Mouse (Mus musculus) adrenal gland, postnatal 36 days (tissue): Measurements from ENCODE around the gene Xrn1. TPM values are rescaled to one million over a fixed set of nuclear protein-coding genes. Genes with fewer than 3 reads are reported as not detected.
"Not testable (repeated sequence)": the region's sequence is repeated elsewhere in the genome, so short reads cannot be mapped to it uniquely, and the experiment has no call there.

Experiments
- DNase-seq, 2 experiments: peaks; one replicate each; pipeline ENCODE4 v3.0.0; 2021; ENCODE audit warnings: mixed read lengths in 1 of 2
- total RNA-seq, 2 experiments: library from RNA; stranded (reverse); gene quantifications; 2 replicates each; pipeline ENCODE4 v1.2.3; 2021

The Xrn1 gene
- total RNA-seq, 2 experiments from 2014 or later = 22.8 to 24.0 TPM

GRCm38 (mm10) chr9:96051501-96051900 lies 96.9 kb downstream of the Xrn1 start:
- no peak for DNase-seq

DNA sequence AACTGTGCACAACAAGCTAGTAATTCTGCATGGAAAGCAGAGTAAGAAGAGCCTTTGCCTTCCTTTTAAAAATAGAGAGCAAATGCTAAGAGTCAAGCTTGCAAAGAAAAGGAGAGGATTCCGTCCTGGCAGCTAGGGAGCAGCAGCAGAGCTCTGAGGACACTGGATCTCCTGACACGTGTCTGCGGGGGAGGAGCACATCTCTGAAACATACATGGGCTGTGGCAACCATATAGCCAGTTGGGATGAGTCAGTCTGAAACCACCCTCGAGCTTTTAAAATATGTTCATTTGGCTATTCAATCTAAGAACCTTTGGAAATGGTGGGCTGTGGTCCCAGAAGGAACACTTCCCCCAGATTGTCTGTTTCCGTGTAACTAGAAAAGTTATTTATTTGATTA lies 100.3 kb downstream of the Xrn1 start:
- DNase-seq = no peak

DNA sequence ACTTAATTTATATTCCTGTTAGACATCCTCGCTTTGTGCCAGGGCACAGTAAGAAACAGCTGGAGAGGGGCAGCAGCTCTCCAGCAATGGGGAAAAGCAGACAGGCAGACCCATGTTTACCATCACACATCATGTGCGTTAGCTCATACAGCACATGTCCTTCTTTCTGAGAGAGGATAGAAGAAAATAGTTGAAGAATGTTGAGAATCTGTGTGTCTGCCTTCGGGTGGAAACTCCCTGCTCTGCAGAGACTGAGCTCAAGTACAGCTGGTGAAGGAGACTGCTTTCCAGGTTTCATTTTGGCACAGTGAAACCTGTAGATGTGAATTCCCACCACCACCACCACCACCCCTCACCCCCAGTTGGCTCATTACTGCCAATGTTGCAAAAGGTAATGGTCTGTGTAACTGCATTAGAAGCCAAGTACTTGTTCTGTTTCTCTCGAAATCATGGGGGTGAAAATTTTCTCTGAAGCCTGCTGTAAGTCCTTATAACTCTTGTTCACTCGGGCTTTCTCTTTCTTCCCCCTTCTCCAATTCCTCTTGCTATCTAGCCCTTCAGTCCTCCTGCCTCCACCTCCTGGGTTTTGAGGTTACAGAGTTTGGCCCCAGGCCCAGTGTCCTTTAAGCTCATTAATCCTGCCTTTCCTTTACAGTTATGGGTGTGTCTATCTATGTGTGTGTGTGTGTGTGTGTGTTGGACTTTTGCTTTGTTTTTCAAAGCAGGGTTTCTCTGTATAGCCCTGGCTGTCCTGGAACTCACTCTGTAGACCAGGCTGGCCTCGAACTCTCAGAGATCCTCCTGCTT lies 102.1 kb downstream of the Xrn1 start:
- peak in 1 of 2 experiments; percentile 5 for DNase-seq

GRCm38 (mm10) chr9:96063083-96063802 lies 108.7 kb downstream of the Xrn1 start:
- no peak for DNase-seq

DNA sequence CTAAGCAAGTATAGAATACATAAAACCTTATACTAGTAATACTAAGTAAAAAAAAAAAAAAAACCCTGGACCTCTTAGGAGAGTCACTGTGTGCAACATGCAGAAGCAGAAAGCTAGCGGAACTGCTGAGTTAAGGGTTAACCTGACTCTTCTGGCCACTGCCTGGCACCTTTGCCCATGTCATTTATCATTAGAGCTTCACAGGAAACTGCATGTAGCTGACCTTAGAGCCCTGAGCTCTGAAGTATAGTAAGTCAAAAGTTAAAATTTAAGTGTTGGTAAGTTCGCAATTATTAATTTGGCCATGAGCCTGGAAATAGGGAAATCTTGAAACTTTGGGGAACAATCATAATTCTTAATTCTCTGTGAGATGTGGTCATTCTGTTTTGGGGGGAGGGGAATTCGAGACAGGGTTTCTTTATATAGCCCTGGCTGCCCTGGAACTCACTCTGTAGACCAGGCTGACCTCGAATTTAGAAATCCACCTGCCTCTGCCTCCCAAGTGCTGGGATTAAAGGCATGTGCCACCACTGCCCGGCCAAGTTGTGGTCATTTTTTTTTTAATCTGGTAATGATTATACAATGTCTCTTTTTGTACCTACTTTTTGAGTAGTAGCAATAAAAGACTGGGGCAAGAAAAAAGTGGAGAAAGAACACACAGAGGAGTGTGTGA lies 109.4 kb downstream of the Xrn1 start:
- no peak for DNase-seq

GRCm38 (mm10) chr9:96067507-96067906 lies 112.9 kb downstream of the Xrn1 start:
- no peak for DNase-seq

DNA sequence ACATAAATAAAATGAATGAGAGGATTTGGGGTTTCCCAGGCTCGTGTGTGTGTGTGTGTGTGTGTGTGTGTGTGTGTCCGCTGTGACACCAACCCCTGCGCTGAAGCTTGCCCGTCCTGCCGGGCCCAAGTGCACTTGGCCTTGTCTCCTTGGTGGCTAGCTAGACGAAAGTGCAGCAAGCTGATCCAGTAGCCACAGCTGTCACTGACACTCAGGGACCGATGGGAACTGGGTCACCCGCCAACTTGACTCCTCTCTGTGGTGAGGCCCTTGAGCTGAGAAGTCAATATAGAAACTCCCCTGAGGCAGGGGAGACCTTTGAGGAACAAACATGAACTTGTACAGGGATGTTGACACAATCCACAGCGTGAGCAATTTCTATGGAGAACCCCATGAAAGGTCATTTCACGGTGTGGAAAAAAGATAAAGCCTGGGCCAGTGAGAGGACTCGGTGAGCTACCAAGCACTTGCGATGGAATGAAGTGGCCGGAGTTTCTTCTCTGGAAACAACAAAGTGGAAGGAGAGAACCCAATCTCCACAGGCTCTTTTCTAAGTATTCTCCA lies 124.3 kb downstream of the Xrn1 start:
- DNase-seq = no peak

- no peak for DNase-seq
These were observed 130.7 kb downstream of the Xrn1 start for GRCm38 (mm10) chr9:96085293-96085692.

GRCm38 (mm10) chr9:96087671-96088070 lies 133.1 kb downstream of the Xrn1 start:
- DNase-seq = no peak

DNA sequence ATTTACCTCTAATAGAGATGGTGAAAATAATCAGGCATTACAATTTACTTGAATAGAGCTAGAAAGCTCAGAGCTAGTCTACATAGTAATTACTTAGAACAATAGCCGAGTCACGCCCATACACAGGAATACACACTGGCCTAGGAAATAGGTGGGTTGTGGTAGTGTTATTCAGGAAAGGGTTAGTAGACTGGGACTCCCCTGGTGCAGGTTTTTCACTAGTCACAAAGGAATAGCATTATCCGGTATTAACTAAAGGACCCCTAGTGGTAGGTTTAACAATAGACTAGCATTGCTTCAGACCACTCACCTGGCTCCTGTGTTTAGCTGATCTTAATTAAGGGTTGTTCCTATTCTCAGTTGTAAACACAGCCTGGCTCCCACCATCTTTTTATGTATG lies 133.9 kb downstream of the Xrn1 start:
- not testable (repeated sequence) for DNase-seq

DNA sequence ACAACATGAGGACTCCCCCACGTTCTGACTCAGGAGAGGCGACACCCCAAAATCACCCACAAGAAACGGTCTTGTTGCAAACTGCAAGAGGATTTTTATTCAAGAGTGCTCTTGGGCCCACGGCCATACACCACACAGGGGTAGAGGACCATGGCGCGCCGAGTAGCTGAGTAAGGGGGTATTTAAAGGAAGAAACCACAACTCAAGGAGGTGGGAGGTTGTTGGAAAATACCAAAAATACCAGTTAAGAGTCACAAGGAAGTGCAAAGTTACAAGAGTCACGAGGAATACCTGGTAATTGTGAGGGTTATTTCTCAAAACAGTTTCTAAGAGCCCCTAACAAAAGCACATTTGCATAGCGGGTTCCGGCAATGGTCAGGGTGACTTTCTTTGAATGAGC lies 138.1 kb downstream of the Xrn1 start:
- not testable (repeated sequence) for DNase-seq

- DNase-seq = no peak
These were observed 138.7 kb downstream of the Xrn1 start for GRCm38 (mm10) chr9:96093221-96093620.

DNA sequence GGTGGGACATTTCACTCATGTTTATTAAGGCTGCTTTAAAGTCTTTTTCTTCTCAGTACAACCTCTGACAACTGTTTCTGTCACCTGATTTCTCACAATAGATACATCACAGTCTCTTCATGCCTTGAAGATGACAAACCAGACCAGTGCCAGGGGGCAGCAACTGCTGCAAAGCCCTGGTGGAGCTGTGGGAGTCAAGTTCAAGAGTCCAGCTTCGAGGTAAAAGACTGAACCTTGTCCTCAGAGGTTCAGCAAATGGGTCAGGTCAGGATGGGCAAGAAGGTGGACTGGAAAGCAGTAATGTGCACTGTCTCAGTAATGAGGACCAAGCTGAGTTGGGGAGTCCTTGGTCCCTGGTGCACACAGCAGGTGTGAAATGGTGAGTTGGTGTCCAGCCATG lies 139.8 kb downstream of the Xrn1 start:
- DNase-seq = no peak

GRCm38 (mm10) chr9:96095192-96095591 lies 140.6 kb downstream of the Xrn1 start:
- DNase-seq = no peak

DNA sequence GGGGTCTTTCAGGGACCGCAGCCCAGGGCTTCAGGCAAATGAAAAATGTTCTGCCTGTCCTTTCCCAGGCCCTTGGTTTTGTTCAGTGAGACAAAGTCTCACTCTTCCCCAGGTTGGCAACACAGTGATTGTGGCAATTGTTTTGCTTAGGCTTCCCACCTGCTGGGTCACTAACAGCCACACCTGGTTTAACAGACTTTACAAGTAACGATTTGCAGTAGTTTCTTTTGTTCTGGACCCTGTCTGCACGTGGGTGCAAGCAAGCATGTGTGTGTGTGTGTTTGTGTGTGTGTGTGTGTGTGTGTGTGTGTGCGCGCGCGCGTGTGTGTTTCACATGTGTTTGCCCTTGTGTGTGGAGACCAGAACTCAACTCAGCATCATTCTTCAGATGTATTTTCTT lies 148.3 kb downstream of the Xrn1 start:
- DNase-seq = no peak

Other genes starting within 250 kb of the Xrn1 start
- gene Trpc1, start 204.4 kb upstream of the Xrn1 start, total RNA-seq = 1 to 10 TPM; 2.9 to 4.1 TPM
- 10 to 100 TPM in 1 of 2 experiments, 1 to 10 TPM in 1; 3.9 to 10.0 TPM for gene Pls1, start 109.4 kb upstream of the Xrn1 start, total RNA-seq
- gene Atr, start 97.2 kb upstream of the Xrn1 start, total RNA-seq = 10 to 100 TPM; 15.6 to 16.0 TPM
- gene Gk5, start 164.6 kb downstream of the Xrn1 start, total RNA-seq = 1 to 10 TPM; 8.0 to 8.3 TPM
- gene Tfdp2, start 241.5 kb downstream of the Xrn1 start, total RNA-seq = 10 to 100 TPM; 71.3 to 80.1 TPM